In genomic region chr17:35739675-35740074, GRCm38 (mm10) we compare ENCODE assay signal across 7 mouse cellular contexts. TPM values are rescaled to one million over a fixed set of nuclear protein-coding genes. Genes with fewer than 3 reads are reported as not detected.
DNase-seq lines count a peak whose midpoint lies in the region; TF ChIP-seq lines count a peak whose summit lies in the region.

No protein-coding gene starts in this region.

- peaks cover 57% of the 10 kb centered on the region for H3K4me1 ChIP-seq in megakaryocyte, embryonic 14.5 days

- no peaks in the 10 kb centered on the region for H3K36me3 ChIP-seq in megakaryocyte, embryonic 14.5 days (replicated peaks; ENCODE audit: low read length)

- peak; percentile 87 for TF ChIP-seq CTCF in left cerebral cortex, adult 2 months (IDR thresholded peaks at IDR 0.05)

- no peaks in the 10 kb centered on the region for H3K9me3 ChIP-seq in megakaryocyte, embryonic 14.5 days

- peaks cover 4% of the 10 kb centered on the region for H3K27me3 ChIP-seq in megakaryocyte, embryonic 14.5 days (replicated peaks)

- 0 out of 2 replicates have a peak overlapping the region, but pooled peaks have one; percentile 3 for H3K4me3 ChIP-seq in left cerebral cortex, adult 2 months
- peak overlapping the region; percentile 59 for H3K4me3 ChIP-seq in megakaryocyte, embryonic 14.5 days (replicated peaks)

- no peak overlapping the region for H3K27ac ChIP-seq in left cerebral cortex, adult 2 months

- intact Hi-C loops in left cerebral cortex, adult 2 months (cut with DNase I), result loop anchor here (1.0 to 2.0 kb wide), 2 partner anchors 82 to 135 kb away; partner anchors contain the start of gene Ier3

- DNase-seq in T-cell, adult 2 months (ENCODE audit: low spot score), result peak; percentile 87
- peak; percentile 86 for DNase-seq in cerebellum, adult 11-12 months
- DNase-seq in frontal cortex, postnatal 14 days (ENCODE audit: low spot score in 2 of 2), result peak; percentile 65 to 88
- DNase-seq in induced T-regulatory cell, adult 2 months (ENCODE audit: low read depth), result peak; percentile 94
- peak; percentile 85 to 89 for DNase-seq in left cerebral cortex, adult 2 months (ENCODE audit: extremely low spot score in 1 of 2, low spot score in 2 of 2)
- DNase-seq in spleen, postnatal 10 days (ENCODE audit: low spot score in 2 of 2), result peak; percentile 96 to 97

RNA-seq across cellular contexts. Expression of gene Ddr1, which starts 35.3 kb away (rescaled TPM):
- total RNA-seq in left cerebral cortex, adult 2 months (2021), result 10 to 100 TPM; 47.2 to 47.8 TPM
- polyA plus RNA-seq in megakaryocyte, embryonic 14.5 days (2012; ENCODE audit: insufficient read depth, low replicate concordance), result not detected in 2 replicates
